Mouse (Mus musculus) embryonic facial prominence, embryonic 11.5 days (tissue): ENCODE data around the gene Usp39. TPM values are rescaled to one million over a fixed set of nuclear protein-coding genes. Genes with fewer than 3 reads are reported as not detected.

Experiments
- ATAC-seq: fragments of 200-750 bp; cut with Nextera tagmentation; replicated peaks from 2 replicates; pipeline ENCODE4 v1.8.0; 2017; ENCODE audit warnings: low read depth; ENCODE audit not compliant: insufficient number of reproducible peaks, low FRiP score, low TSS enrichment
- DNase-seq: peaks from one replicate; pipeline ENCODE4 v3.0.0-alpha.2; 2015; ENCODE audit warnings: low spot score
- H3K27ac ChIP-seq: fragments of 300-500 bp; sonication (generic); replicated peaks from 2 replicates; pipeline ENCODE4 v1.5.1; 2014; ENCODE audit warnings: mild to moderate bottlenecking, low read depth, low read length, control low read depth
- H3K27me3 ChIP-seq: fragments of 300-500 bp; sonication (generic); 2 replicates; pipeline ENCODE4 v1.6.1; 2014; ENCODE audit warnings: mild to moderate bottlenecking, low read length, moderate library complexity, mixed read lengths; ENCODE audit not compliant: control insufficient read depth, insufficient read depth
- H3K36me3 ChIP-seq: fragments of 300-500 bp; sonication (generic); replicated peaks from 2 replicates; pipeline ENCODE4 v1.6.1; 2014; ENCODE audit warnings: low read depth, mild to moderate bottlenecking, low read length, moderate library complexity, mixed read lengths; ENCODE audit not compliant: control insufficient read depth, insufficient read depth
- H3K4me1 ChIP-seq: fragments of 300-500 bp; sonication (generic); 2 replicates; pipeline ENCODE4 v1.6.1; 2014; ENCODE audit warnings: low read length, mixed read lengths; ENCODE audit not compliant: control insufficient read depth, insufficient read depth
- H3K4me2 ChIP-seq: fragments of 300-500 bp; sonication (generic); 2 replicates; pipeline ENCODE4 v1.6.1; 2014; ENCODE audit warnings: low read depth, mild to moderate bottlenecking, control low read depth, low read length, moderate library complexity
- H3K4me3 ChIP-seq: fragments of 300-500 bp; sonication (generic); 2 replicates; pipeline ENCODE4 v1.5.1; 2014; ENCODE audit warnings: low read depth, low read length, control low read depth
- H3K9ac ChIP-seq: fragments of 300-500 bp; sonication (generic); replicated peaks from 2 replicates; pipeline ENCODE4 v1.6.1; 2014; ENCODE audit warnings: mild to moderate bottlenecking, control low read depth, low read length
- H3K9me3 ChIP-seq: fragments of 300-500 bp; sonication (generic); replicated peaks from 2 replicates; pipeline ENCODE4 v1.6.1; 2016; ENCODE audit warnings: mild to moderate bottlenecking, low read length, inconsistent platforms, mixed read lengths; ENCODE audit not compliant: control insufficient read depth
- WGBS: fragments of 180-500 bp; shearing (Covaris S2); extraction: QIAGEN DNeasy Blood & Tissue Kit; methylation state at CpG from one replicate; pipeline ENCODE4 v1.1.7; 2014; 5-methylcytosine and 5-hydroxymethylcytosine counted together
- polyA plus RNA-seq: library from polyadenylated mRNA; unstranded; fragments of >200 nt; fragmentation: Nextera tagmentation; extraction: Ambion mirVana; gene quantifications from 2 replicates; pipeline ENCODE4 v1.2.1, GENCODE M21; 2014

Gene Usp39
- polyA plus RNA-seq, 1 experiment from 2014 or later, result 107 TPM

GRCm38 (mm10) chr6:72355066-72355911 is 10.3 kb upstream of the Usp39 start, which contains the start of gene Tmem150a:
Gene Tmem150a (plus strand): TSS chr6:72355447.
- Histone ChIP-seq H3K4me2 (peak within 1 kb of the TSS; percentile 97), H3K27ac (no peak within 1 kb of the TSS), H3K4me3 (peak within 1 kb of the TSS; percentile 56), H3K9me3 (no peaks in the 10 kb centered on the region), H3K27me3 (no peaks in the 10 kb centered on the region), H3K4me1 (no peaks in the 10 kb centered on the region; the same call in 1 of the 2 replicates), H3K9ac (peak within 1 kb of the TSS; percentile 72), H3K36me3 (peaks cover 1% of the 10 kb centered on the region)
- under 1% methylated on average over 68 of the region's 71 CpGs for WGBS
- ATAC-seq (peak; percentile 80), DNase-seq (peak; percentile 85)

- no peak for DNase-seq
- Histone ChIP-seq H3K9ac (no peak overlapping the region), H3K4me3 (no peak overlapping the region), H3K27me3 (no peaks in the 10 kb centered on the region), H3K27ac (no peak overlapping the region), H3K9me3 (no peaks in the 10 kb centered on the region), H3K4me1 (no peaks in the 10 kb centered on the region; the same call in none of the 2 replicates), H3K36me3 (no peaks in the 10 kb centered on the region), H3K4me2 (no peak overlapping the region)
- WGBS, result 75% methylated on average over 1 of the region's 1 CpGs
- no peak for ATAC-seq
Measured at GRCm38 (mm10) chr6:72354025-72354424, 9.0 kb upstream of the Usp39 start.

- no peak overlapping the region for H3K9ac ChIP-seq
- DNase-seq, result peak; percentile 68
- no peak overlapping the region for H3K4me3 ChIP-seq
- H3K4me2 ChIP-seq, result no peak overlapping the region
- H3K9me3 ChIP-seq, result no peaks in the 10 kb centered on the region
- 53% methylated on average over 5 of the region's 5 CpGs for WGBS
- H3K36me3 ChIP-seq, result no peaks in the 10 kb centered on the region
- ATAC-seq, result no peak
- H3K27me3 ChIP-seq, result no peaks in the 10 kb centered on the region
- H3K27ac ChIP-seq, result no peak overlapping the region
- peaks cover 6% of the 10 kb centered on the region for H3K4me1 ChIP-seq
Measured at GRCm38 (mm10) chr6:72352636-72353405, 7.8 kb upstream of the Usp39 start.

GRCm38 (mm10) chr6:72350214-72350613 is 5.2 kb upstream of the Usp39 start:
- Histone ChIP-seq H3K4me1 (peaks cover 6% of the 10 kb centered on the region), H3K9me3 (no peaks in the 10 kb centered on the region), H3K36me3 (no peaks in the 10 kb centered on the region), H3K27ac (no peak overlapping the region), H3K9ac (no peak overlapping the region), H3K4me2 (no peak overlapping the region), H3K27me3 (no peaks in the 10 kb centered on the region), H3K4me3 (no peak overlapping the region)
- WGBS, result 84% methylated on average over 2 of the region's 2 CpGs
- DNase-seq, result no peak
- no peak for ATAC-seq

- WGBS, result 79% methylated on average over 10 of the region's 10 CpGs
- Histone ChIP-seq H3K9me3 (no peaks in the 10 kb centered on the region), H3K36me3 (no peaks in the 10 kb centered on the region), H3K4me2 (peak overlapping the region; percentile 44; the same call in 1 of the 2 replicates), H3K9ac (no peak overlapping the region), H3K4me3 (no peak overlapping the region), H3K27ac (no peak overlapping the region), H3K27me3 (no peaks in the 10 kb centered on the region), H3K4me1 (peaks cover 6% of the 10 kb centered on the region; the same call in 1 of the 2 replicates)
- ATAC-seq (no peak), DNase-seq (no peak)
Measured at GRCm38 (mm10) chr6:72348411-72348810, 3.4 kb upstream of the Usp39 start.

- Histone ChIP-seq H3K27ac (peak within 1 kb of the TSS; percentile 86), H3K27me3 (no peaks in the 10 kb centered on the region), H3K36me3 (no peaks in the 10 kb centered on the region), H3K4me1 (peaks cover 6% of the 10 kb centered on the region; the same call in 1 of the 2 replicates), H3K9me3 (no peaks in the 10 kb centered on the region), H3K4me3 (peak within 1 kb of the TSS; percentile 90), H3K4me2 (peak within 1 kb of the TSS; percentile 44), H3K9ac (peak within 1 kb of the TSS; percentile 94)
- ATAC-seq, result peak; percentile 79
- WGBS, result under 1% methylated on average over 65 of the region's 72 CpGs
- peak; percentile 87 for DNase-seq
Measured at GRCm38 (mm10) chr6:72347166-72347941, 2.4 kb upstream of the Usp39 start, which contains the start of gene 0610030E20Rik. Gene 0610030E20Rik (plus strand): TSS chr6:72347317.

- Histone ChIP-seq H3K27ac (no peak overlapping the region), H3K9ac (no peak overlapping the region), H3K4me3 (no peak overlapping the region), H3K4me2 (no peak overlapping the region), H3K4me1 (peaks cover 6% of the 10 kb centered on the region; the same call in 1 of the 2 replicates), H3K9me3 (no peaks in the 10 kb centered on the region), H3K36me3 (no peaks in the 10 kb centered on the region), H3K27me3 (no peaks in the 10 kb centered on the region)
- ATAC-seq (no peak), DNase-seq (no peak)
- 85% methylated on average over 4 of the region's 4 CpGs for WGBS
Measured at GRCm38 (mm10) chr6:72346261-72346660, 1.3 kb upstream of the Usp39 start.
